Mouse (Mus musculus) brain, embryonic 18.5 days (tissue): ENCODE results near the gene Plekho2.

Source experiments
- DNase-seq: peaks from one replicate; pipeline ENCODE4 v3.0.0-alpha.2; 2012; ENCODE audit warnings: low read depth, low spot score

Plekho2 gene

GRCm38 (mm10) chr9:65531283-65531682 is 48.6 kb downstream of the Plekho2 start:
- no peak for DNase-seq

GRCm38 (mm10) chr9:65529659-65530058 is 50.2 kb downstream of the Plekho2 start:
- DNase-seq: no peak

GRCm38 (mm10) chr9:65528417-65529038 is 51.3 kb downstream of the Plekho2 start:
- DNase-seq: no peak

GRCm38 (mm10) chr9:65525445-65526195 is 54.2 kb downstream of the Plekho2 start:
- no peak for DNase-seq

- DNase-seq: peak; percentile 45
Observed at GRCm38 (mm10) chr9:65523611-65524364, 56.1 kb downstream of the Plekho2 start.

- peak; percentile 20 for DNase-seq
Observed at GRCm38 (mm10) chr9:65520505-65520876, 59.3 kb downstream of the Plekho2 start.

GRCm38 (mm10) chr9:65519807-65520504 is 59.9 kb downstream of the Plekho2 start, which contains the start of gene Ankdd1a:
Gene Ankdd1a (minus strand): TSS chr9:65520193.
- DNase-seq: peak; percentile 51

GRCm38 (mm10) chr9:65514851-65515261 is 65.0 kb downstream of the Plekho2 start:
- DNase-seq: no peak

- no peak for DNase-seq
Observed at GRCm38 (mm10) chr9:65514431-65514830, 65.4 kb downstream of the Plekho2 start.

GRCm38 (mm10) chr9:65512520-65512919 is 67.3 kb downstream of the Plekho2 start:
- no peak for DNase-seq

- no peak for DNase-seq
Observed at GRCm38 (mm10) chr9:65508449-65508848, 71.4 kb downstream of the Plekho2 start.

GRCm38 (mm10) chr9:65502721-65503505 is 76.9 kb downstream of the Plekho2 start:
- no peak for DNase-seq
